Mouse (Mus musculus) myocyte (in vitro differentiated cells): ENCODE measurements around the gene Dock7.

Experiments used
- CEBPB ChIP-seq: IDR thresholded peaks from 2 replicates; pipeline ENCODE4 v1.6.1; 2011; ENCODE audit warnings: mild to moderate bottlenecking, moderate library complexity; ENCODE audit not compliant: poor library complexity, insufficient read depth, severe bottlenecking
- E2F4 ChIP-seq: IDR thresholded peaks from one replicate; pipeline ENCODE4 v1.6.1; 2011; ENCODE audit warnings: mild to moderate bottlenecking, control low read depth, moderate library complexity; ENCODE audit not compliant: insufficient read depth
- MAX ChIP-seq: IDR thresholded peaks from one replicate; pipeline ENCODE4 v1.6.1; 2011; ENCODE audit warnings: low read depth, mild to moderate bottlenecking, control low read depth
- MYOD1 ChIP-seq, 3 experiments: IDR thresholded peaks; one replicate each; pipeline ENCODE4 v1.6.1; 2011; ENCODE audit warnings: control low read depth in 2 of 3, low read depth in 2 of 3, mild to moderate bottlenecking in 2 of 3, moderate library complexity in 1 of 3; ENCODE audit not compliant: insufficient read length in 2 of 3, control insufficient read depth in 1 of 3
- MYOG ChIP-seq, 3 experiments: IDR thresholded peaks; one replicate each; pipeline ENCODE4 v1.6.1; 2011; ENCODE audit warnings: control low read depth in 2 of 3, low read depth in 2 of 3, mild to moderate bottlenecking in 2 of 3; ENCODE audit not compliant: insufficient read length in 2 of 3, control insufficient read depth in 1 of 3, insufficient read depth in 1 of 3
- POLR2A ChIP-seq: IDR thresholded peaks from one replicate; pipeline ENCODE4 v1.6.1; 2011; ENCODE audit warnings: low read depth, mild to moderate bottlenecking, control low read depth, moderate library complexity; ENCODE audit not compliant: insufficient read length
- POLR2AphosphoS2 ChIP-seq: IDR thresholded peaks from one replicate; pipeline ENCODE4 v1.6.1; 2011; ENCODE audit warnings: low read depth, control low read depth; ENCODE audit not compliant: insufficient read length
- REST ChIP-seq: IDR thresholded peaks from one replicate; pipeline ENCODE4 v1.6.1; 2011; ENCODE audit warnings: mild to moderate bottlenecking, control low read depth, moderate library complexity; ENCODE audit not compliant: insufficient read depth, insufficient read length
- SRF ChIP-seq: IDR thresholded peaks from one replicate; pipeline ENCODE4 v1.6.1; 2011; ENCODE audit warnings: low read depth; ENCODE audit not compliant: control insufficient read depth, insufficient read length
- TCF12 ChIP-seq: IDR thresholded peaks from one replicate; pipeline ENCODE4 v1.6.1; 2011; ENCODE audit warnings: mild to moderate bottlenecking, control low read depth; ENCODE audit not compliant: poor library complexity, insufficient read depth, severe bottlenecking
- USF1 ChIP-seq: IDR thresholded peaks from one replicate; pipeline ENCODE4 v1.6.1; 2011; ENCODE audit warnings: low read depth, mild to moderate bottlenecking, control low read depth, moderate library complexity

DNA sequence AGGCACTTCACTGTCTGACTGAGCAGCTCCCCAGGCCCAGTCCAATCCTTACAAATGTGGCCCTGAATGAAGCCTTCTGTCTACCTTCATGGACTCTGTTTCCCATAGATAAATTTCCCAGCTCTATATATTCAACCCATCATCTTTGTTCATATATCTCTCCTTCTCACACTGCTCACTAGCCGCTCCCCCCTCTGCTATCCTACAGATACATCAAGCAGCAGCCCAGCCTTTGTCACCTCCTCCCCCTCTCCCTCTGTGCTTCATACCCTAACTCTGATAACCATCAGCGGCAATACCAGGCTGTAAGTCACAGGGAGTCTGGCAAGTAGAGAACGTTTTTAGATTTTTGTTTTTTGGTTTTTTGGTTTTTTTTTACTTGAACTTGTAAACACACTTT is 75.9 kb downstream of the Dock7 start:
- no peak for TF ChIP-seq POLR2A
- no peak for TF ChIP-seq MYOD1 (IDR thresholded peaks at IDR 0.05; ENCODE audit: control insufficient read depth in 1 of 3, insufficient read length in 2 of 3, low read depth in 2 of 3)
- no peak for TF ChIP-seq MYOG (IDR thresholded peaks at IDR 0.05; ENCODE audit: control insufficient read depth in 1 of 3, insufficient read depth in 1 of 3, insufficient read length in 2 of 3, low read depth in 2 of 3)
- no peak for TF ChIP-seq MAX
- TF ChIP-seq E2F4 = no peak
- no peak for TF ChIP-seq TCF12
- TF ChIP-seq USF1 = no peak
- no peak for TF ChIP-seq POLR2AphosphoS2
- no peak for TF ChIP-seq SRF
- no peak for TF ChIP-seq REST
- no peak for TF ChIP-seq CEBPB
